Mouse (Mus musculus): ENCODE data around the gene Ccndbp1. TPM values are rescaled to one million over a fixed set of nuclear protein-coding genes. Genes with fewer than 3 reads are reported as not detected.
"Not testable (repeated sequence)": the region's sequence is repeated elsewhere in the genome, so short reads cannot be mapped to it uniquely, and the experiment has no call there.

Gene Ccndbp1
- polyA plus RNA-seq, 1 experiment from 2014 or later = 35.3 TPM

GRCm38 (mm10) chr2:120976990-120977925, 30.9 kb upstream of the Ccndbp1 start, which contains the start of gene Tmem62:
TSS of gene Tmem62 (plus strand) at chr2:120977017.
- WGBS = 2% methylated on average over 71 of the region's 71 CpGs
- Histone ChIP-seq H3K4me3 (peak within 1 kb of the TSS; percentile 77), H3K4me1 (no peaks in the 10 kb centered on the region), H3K36me3 (no peaks in the 10 kb centered on the region), H3K9me3 (no peaks in the 10 kb centered on the region), H3K27ac (peak within 1 kb of the TSS; percentile 89), H3K27me3 (ENCODE audit: insufficient read depth, poor library complexity, severe bottlenecking) (no peaks in the 10 kb centered on the region)
- peak; percentile 84 for DNase-seq (ENCODE audit: low spot score)

- Histone ChIP-seq H3K9me3 (no peaks in the 10 kb centered on the region), H3K4me1 (no peaks in the 10 kb centered on the region), H3K36me3 (no peaks in the 10 kb centered on the region), H3K4me3 (peak overlapping the region; percentile 77), H3K27me3 (ENCODE audit: insufficient read depth, poor library complexity, severe bottlenecking) (no peaks in the 10 kb centered on the region), H3K27ac (peak overlapping the region; percentile 89; the same call in 1 of the 2 replicates)
- DNase-seq (ENCODE audit: low spot score) = no peak
- 79% methylated on average over 8 of the region's 8 CpGs for WGBS
Measured at GRCm38 (mm10) chr2:120977926-120978692, 30.1 kb upstream of the Ccndbp1 start.

- H3K4me1 ChIP-seq = no peaks in the 10 kb centered on the region
- DNase-seq (ENCODE audit: low spot score) = no peak
- no peak overlapping the region for H3K27ac ChIP-seq
- no peaks in the 10 kb centered on the region for H3K27me3 ChIP-seq (ENCODE audit: insufficient read depth, poor library complexity, severe bottlenecking)
- WGBS = 65% methylated on average over 2 of the region's 2 CpGs
- no peak overlapping the region for H3K4me3 ChIP-seq
- H3K9me3 ChIP-seq = no peaks in the 10 kb centered on the region
- H3K36me3 ChIP-seq = no peaks in the 10 kb centered on the region
Measured at GRCm38 (mm10) chr2:120978693-120979037, 29.5 kb upstream of the Ccndbp1 start.

- WGBS = 79% methylated on average over 1 of the region's 1 CpGs
- no peaks in the 10 kb centered on the region for H3K9me3 ChIP-seq
- H3K4me1 ChIP-seq = no peaks in the 10 kb centered on the region
- DNase-seq (ENCODE audit: low spot score) = no peak
- no peaks in the 10 kb centered on the region for H3K27me3 ChIP-seq (ENCODE audit: insufficient read depth, poor library complexity, severe bottlenecking)
- H3K4me3 ChIP-seq = no peak overlapping the region
- no peak overlapping the region for H3K27ac ChIP-seq
- no peaks in the 10 kb centered on the region for H3K36me3 ChIP-seq
Measured at GRCm38 (mm10) chr2:120979819-120980218, 28.4 kb upstream of the Ccndbp1 start.

- no peak overlapping the region for H3K27ac ChIP-seq
- DNase-seq (ENCODE audit: low spot score) = no peak
- no peaks in the 10 kb centered on the region for H3K4me1 ChIP-seq
- 42% methylated on average over 2 of the region's 2 CpGs for WGBS
- no peaks in the 10 kb centered on the region for H3K9me3 ChIP-seq
- no peak overlapping the region for H3K4me3 ChIP-seq
- no peaks in the 10 kb centered on the region for H3K36me3 ChIP-seq
- no peaks in the 10 kb centered on the region for H3K27me3 ChIP-seq (ENCODE audit: insufficient read depth, poor library complexity, severe bottlenecking)
Measured at GRCm38 (mm10) chr2:120980861-120981260, 27.3 kb upstream of the Ccndbp1 start.

- DNase-seq (ENCODE audit: low spot score) = no peak
- Histone ChIP-seq H3K9me3 (no peaks in the 10 kb centered on the region), H3K4me1 (no peaks in the 10 kb centered on the region), H3K4me3 (no peak overlapping the region), H3K27me3 (ENCODE audit: insufficient read depth, poor library complexity, severe bottlenecking) (no peaks in the 10 kb centered on the region), H3K27ac (no peak overlapping the region), H3K36me3 (no peaks in the 10 kb centered on the region)
- 28% methylated on average over 2 of the region's 2 CpGs for WGBS
Measured at GRCm38 (mm10) chr2:120983611-120984010, 24.6 kb upstream of the Ccndbp1 start.

- Histone ChIP-seq H3K27ac (no peak overlapping the region), H3K4me3 (no peak overlapping the region), H3K9me3 (no peaks in the 10 kb centered on the region), H3K36me3 (no peaks in the 10 kb centered on the region), H3K27me3 (ENCODE audit: insufficient read depth, poor library complexity, severe bottlenecking) (no peaks in the 10 kb centered on the region), H3K4me1 (no peaks in the 10 kb centered on the region)
- 95% methylated on average over 1 of the region's 1 CpGs for WGBS
- no peak for DNase-seq (ENCODE audit: low spot score)
Measured at GRCm38 (mm10) chr2:120985241-120985640, 23.0 kb upstream of the Ccndbp1 start.

- Histone ChIP-seq H3K27me3 (ENCODE audit: insufficient read depth, poor library complexity, severe bottlenecking) (no peaks in the 10 kb centered on the region), H3K9me3 (no peaks in the 10 kb centered on the region), H3K4me3 (no peak overlapping the region), H3K27ac (no peak overlapping the region), H3K4me1 (no peaks in the 10 kb centered on the region), H3K36me3 (no peaks in the 10 kb centered on the region)
- 74% methylated on average over 4 of the region's 4 CpGs for WGBS
- no peak for DNase-seq (ENCODE audit: low spot score)
Measured at GRCm38 (mm10) chr2:120991196-120991595, 17.0 kb upstream of the Ccndbp1 start.

- not testable (repeated sequence) for H3K27me3 ChIP-seq (ENCODE audit: insufficient read depth, poor library complexity, severe bottlenecking); H3K9me3 ChIP-seq; H3K4me3 ChIP-seq; H3K27ac ChIP-seq; DNase-seq (ENCODE audit: low spot score); H3K36me3 ChIP-seq; H3K4me1 ChIP-seq
- 77% methylated on average over 1 of the region's 1 CpGs for WGBS
Measured at GRCm38 (mm10) chr2:120996607-120997006, 11.6 kb upstream of the Ccndbp1 start.

- no peaks in the 10 kb centered on the region for H3K27me3 ChIP-seq (ENCODE audit: insufficient read depth, poor library complexity, severe bottlenecking)
- 86% methylated on average over 8 of the region's 8 CpGs for WGBS
- H3K9me3 ChIP-seq = no peaks in the 10 kb centered on the region
- H3K27ac ChIP-seq = no peak overlapping the region
- no peaks in the 10 kb centered on the region for H3K36me3 ChIP-seq
- no peaks in the 10 kb centered on the region for H3K4me1 ChIP-seq
- no peak for DNase-seq (ENCODE audit: low spot score)
- H3K4me3 ChIP-seq = no peak overlapping the region
Measured at GRCm38 (mm10) chr2:120998863-120999262, 9.3 kb upstream of the Ccndbp1 start.

- no peak overlapping the region for H3K4me3 ChIP-seq
- H3K27me3 ChIP-seq (ENCODE audit: insufficient read depth, poor library complexity, severe bottlenecking) = no peaks in the 10 kb centered on the region
- peaks cover 4% of the 10 kb centered on the region; the same call in 1 of the 2 replicates for H3K4me1 ChIP-seq
- no peak overlapping the region for H3K27ac ChIP-seq
- no peaks in the 10 kb centered on the region for H3K36me3 ChIP-seq
- no peaks in the 10 kb centered on the region for H3K9me3 ChIP-seq
- 60% methylated on average over 2 of the region's 2 CpGs for WGBS
- DNase-seq (ENCODE audit: low spot score) = no peak
Measured at GRCm38 (mm10) chr2:121003586-121003985, 4.6 kb upstream of the Ccndbp1 start.

- WGBS = 79% methylated on average over 7 of the region's 7 CpGs
- H3K36me3 ChIP-seq = no peaks in the 10 kb centered on the region
- H3K4me3 ChIP-seq = no peak overlapping the region
- no peak overlapping the region for H3K27ac ChIP-seq
- no peak for DNase-seq (ENCODE audit: low spot score)
- no peaks in the 10 kb centered on the region for H3K27me3 ChIP-seq (ENCODE audit: insufficient read depth, poor library complexity, severe bottlenecking)
- H3K4me1 ChIP-seq = peaks cover 10% of the 10 kb centered on the region
- no peaks in the 10 kb centered on the region for H3K9me3 ChIP-seq
Measured at GRCm38 (mm10) chr2:121004018-121004811, 4.0 kb upstream of the Ccndbp1 start.
